Mouse (Mus musculus) heart, embryonic 16.5 days (tissue): ENCODE results near the gene Wfdc18. TPM values are rescaled to one million over a fixed set of nuclear protein-coding genes. Genes with fewer than 3 reads are reported as not detected.

Experiments used
- ATAC-seq: fragments of 200-750 bp; cut with Nextera tagmentation; replicated peaks from 2 replicates; pipeline ENCODE4 v1.8.0; 2017; ENCODE audit warnings: moderate number of reproducible peaks; ENCODE audit not compliant: insufficient read depth, low FRiP score; ENCODE audit errors: extremely low read depth
- H3K27ac ChIP-seq: fragments of 300-500 bp; sonication (generic); 2 replicates; pipeline ENCODE4 v1.5.1; 2014; ENCODE audit warnings: mild to moderate bottlenecking, low read length, control low read depth, moderate library complexity
- H3K27me3 ChIP-seq: fragments of 300-500 bp; sonication (generic); 2 replicates; pipeline ENCODE4 v1.6.1; 2014; ENCODE audit warnings: low read length, mixed read lengths; ENCODE audit not compliant: control insufficient read depth, insufficient read depth
- H3K36me3 ChIP-seq: fragments of 300-500 bp; sonication (generic); 2 replicates; pipeline ENCODE4 v1.6.1; 2014; ENCODE audit not compliant: control insufficient read depth, insufficient read depth
- H3K4me1 ChIP-seq: fragments of 300-500 bp; sonication (generic); 2 replicates; pipeline ENCODE4 v1.6.1; 2014; ENCODE audit warnings: low read length, mixed read lengths; ENCODE audit not compliant: control insufficient read depth, insufficient read depth
- H3K4me2 ChIP-seq: fragments of 300-500 bp; sonication (generic); 2 replicates; pipeline ENCODE4 v1.6.1; 2014; ENCODE audit warnings: low read depth, mild to moderate bottlenecking, control low read depth, low read length
- H3K4me3 ChIP-seq: fragments of 300-500 bp; sonication (generic); 2 replicates; pipeline ENCODE4 v1.5.1; 2014; ENCODE audit warnings: mild to moderate bottlenecking, control low read depth, low read length
- H3K9ac ChIP-seq: fragments of 300-500 bp; sonication (generic); 2 replicates; pipeline ENCODE4 v1.6.1; 2014; ENCODE audit warnings: low read length, control low read depth
- H3K9me3 ChIP-seq: fragments of 300-500 bp; sonication (generic); replicated peaks from 2 replicates; pipeline ENCODE4 v1.6.1; 2016; ENCODE audit warnings: low read length; ENCODE audit not compliant: control insufficient read depth
- WGBS: fragments of 180-500 bp; shearing (Covaris S2); extraction: QIAGEN DNeasy Blood & Tissue Kit; methylation state at CpG from one replicate; pipeline ENCODE4 v1.1.7; 2014; 5-methylcytosine and 5-hydroxymethylcytosine counted together
- polyA plus RNA-seq: library from polyadenylated mRNA; unstranded; fragments of >200 nt; fragmentation: Nextera tagmentation; extraction: Ambion mirVana; gene quantifications from 2 replicates; pipeline ENCODE4 v1.2.1, GENCODE M21; 2015

The Wfdc18 gene
- polyA plus RNA-seq, 1 experiment from 2014 or later: 7.0 TPM

DNA sequence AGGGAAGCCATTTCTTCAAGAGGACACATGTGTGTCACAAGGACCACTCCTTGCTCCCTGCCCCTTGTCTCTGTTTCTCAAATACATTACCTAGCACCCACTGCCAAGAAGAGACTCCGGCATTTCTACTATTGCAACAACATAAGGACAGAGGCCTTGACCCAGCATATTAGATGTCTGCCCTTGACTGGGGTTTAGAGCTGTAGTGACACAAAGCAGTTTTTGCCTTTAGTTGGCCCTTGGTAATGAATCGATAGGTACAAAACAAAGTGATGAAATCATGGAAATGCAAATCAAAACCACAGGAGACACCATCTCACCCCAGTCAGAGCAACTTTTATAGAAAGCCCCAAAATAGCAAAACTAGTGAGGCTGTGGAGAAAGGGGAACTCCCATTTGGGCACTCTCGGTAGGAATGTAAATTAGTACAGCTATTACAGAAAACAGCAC, 28.3 kb downstream of the Wfdc18 start:
- H3K9ac ChIP-seq: no peak overlapping the region
- 77% methylated on average over 3 of the region's 3 CpGs for WGBS
- no peak for ATAC-seq
- no peaks in the 10 kb centered on the region for H3K36me3 ChIP-seq
- H3K27ac ChIP-seq: no peak overlapping the region
- H3K4me3 ChIP-seq: no peak overlapping the region
- H3K27me3 ChIP-seq: peaks cover 6% of the 10 kb centered on the region
- H3K9me3 ChIP-seq: no peaks in the 10 kb centered on the region
- H3K4me1 ChIP-seq: no peaks in the 10 kb centered on the region
- no peak overlapping the region for H3K4me2 ChIP-seq

DNA sequence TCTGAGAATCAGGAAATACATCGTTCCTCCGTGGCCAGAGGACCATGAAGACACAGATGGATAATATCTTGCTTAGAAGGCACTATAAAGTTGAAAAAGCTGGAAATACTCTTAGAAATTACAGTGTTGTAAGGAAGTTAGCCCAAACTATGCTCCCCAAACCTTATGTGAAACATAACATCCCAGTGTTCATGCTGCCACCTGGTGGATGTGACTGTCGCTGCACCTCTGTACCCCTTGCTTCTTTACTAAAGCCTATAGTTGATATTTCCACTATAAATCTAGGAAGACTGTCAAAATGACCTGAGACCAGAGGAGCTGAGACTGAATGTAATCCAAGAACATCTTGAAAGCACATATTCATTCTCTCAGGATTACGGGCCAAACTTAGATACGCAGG, 30.4 kb downstream of the Wfdc18 start:
- Histone ChIP-seq H3K27ac (no peak overlapping the region), H3K4me2 (no peak overlapping the region), H3K27me3 (peaks cover 11% of the 10 kb centered on the region), H3K4me1 (no peaks in the 10 kb centered on the region), H3K4me3 (no peak overlapping the region), H3K9ac (no peak overlapping the region), H3K9me3 (no peaks in the 10 kb centered on the region), H3K36me3 (no peaks in the 10 kb centered on the region)
- WGBS: 15% methylated on average over 5 of the region's 5 CpGs
- ATAC-seq: no peak

DNA sequence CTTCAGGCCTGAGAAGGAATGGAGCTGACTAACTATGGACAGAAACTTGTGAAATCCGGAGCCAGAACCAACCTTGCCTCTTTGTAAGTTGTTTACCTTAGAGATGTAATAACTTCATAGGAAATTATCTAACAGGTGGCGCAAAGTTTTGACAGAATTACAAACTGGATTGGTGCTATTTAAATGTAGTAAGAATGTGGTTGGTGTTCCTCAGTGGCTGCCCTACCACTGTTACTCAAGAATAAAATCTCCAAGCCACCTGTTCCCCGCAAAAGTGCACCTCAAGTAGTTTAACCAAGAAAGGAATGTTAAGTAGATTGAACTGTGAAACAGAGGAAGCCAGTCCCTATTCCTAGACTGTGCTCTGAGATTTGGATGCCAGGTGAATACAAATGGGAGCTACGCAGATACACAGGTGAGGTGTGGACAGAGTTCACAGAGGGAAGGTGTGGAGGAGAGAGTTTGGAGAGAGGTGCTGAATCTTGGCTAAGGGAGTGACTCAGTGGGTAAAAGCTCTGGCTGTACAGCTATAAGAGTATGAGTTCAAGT, 31.7 kb downstream of the Wfdc18 start:
- no peaks in the 10 kb centered on the region for H3K9me3 ChIP-seq
- H3K36me3 ChIP-seq: no peaks in the 10 kb centered on the region
- WGBS: 74% methylated on average over 4 of the region's 4 CpGs
- H3K4me1 ChIP-seq: no peaks in the 10 kb centered on the region
- no peak overlapping the region for H3K27ac ChIP-seq
- no peak for ATAC-seq
- no peak overlapping the region for H3K4me3 ChIP-seq
- H3K27me3 ChIP-seq: peaks cover 11% of the 10 kb centered on the region
- H3K4me2 ChIP-seq: no peak overlapping the region
- H3K9ac ChIP-seq: no peak overlapping the region

DNA sequence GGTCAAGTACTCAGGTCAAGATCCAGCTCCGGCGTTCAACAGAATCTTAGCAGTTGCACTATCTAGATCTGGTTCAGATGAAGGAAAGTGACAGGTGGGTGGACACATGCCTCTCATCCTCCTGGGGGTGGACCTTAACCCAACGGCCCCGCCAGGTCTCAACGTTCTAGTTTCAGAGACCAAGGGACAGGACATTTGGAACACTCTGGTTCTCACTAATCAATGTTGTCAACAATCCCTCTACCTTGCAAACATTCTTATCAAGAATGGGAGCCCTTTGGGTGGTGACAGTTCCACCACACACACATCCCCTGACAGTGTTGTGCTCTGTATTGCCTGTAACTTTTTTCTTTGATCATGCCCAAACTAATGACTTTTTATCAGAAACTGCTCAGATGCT, 33.0 kb downstream of the Wfdc18 start:
- Histone ChIP-seq H3K4me1 (no peaks in the 10 kb centered on the region), H3K27me3 (peaks cover 16% of the 10 kb centered on the region), H3K4me2 (no peak overlapping the region), H3K9ac (no peak overlapping the region), H3K9me3 (no peaks in the 10 kb centered on the region), H3K36me3 (no peaks in the 10 kb centered on the region), H3K27ac (no peak overlapping the region), H3K4me3 (no peak overlapping the region)
- WGBS: 61% methylated on average over 5 of the region's 5 CpGs
- ATAC-seq: no peak

GRCm38 (mm10) chr11:83742731-83743355, 34.0 kb downstream of the Wfdc18 start:
- Histone ChIP-seq H3K9me3 (no peaks in the 10 kb centered on the region), H3K27me3 (peaks cover 19% of the 10 kb centered on the region), H3K4me1 (no peaks in the 10 kb centered on the region), H3K9ac (no peak overlapping the region), H3K4me2 (no peak overlapping the region), H3K4me3 (no peak overlapping the region), H3K27ac (no peak overlapping the region), H3K36me3 (no peaks in the 10 kb centered on the region)
- ATAC-seq: no peak
- 66% methylated on average over 9 of the region's 9 CpGs for WGBS

- no peak overlapping the region for H3K27ac ChIP-seq
- WGBS: 71% methylated on average over 3 of the region's 3 CpGs
- H3K36me3 ChIP-seq: no peaks in the 10 kb centered on the region
- H3K9ac ChIP-seq: no peak overlapping the region
- no peak overlapping the region for H3K4me3 ChIP-seq
- no peaks in the 10 kb centered on the region for H3K9me3 ChIP-seq
- no peak overlapping the region for H3K4me2 ChIP-seq
- H3K4me1 ChIP-seq: no peaks in the 10 kb centered on the region
- H3K27me3 ChIP-seq: peaks cover 23% of the 10 kb centered on the region
- ATAC-seq: no peak
These were observed 34.7 kb downstream of the Wfdc18 start for GRCm38 (mm10) chr11:83743525-83743924.

GRCm38 (mm10) chr11:83746152-83746551, 37.3 kb downstream of the Wfdc18 start:
- no peak overlapping the region for H3K4me2 ChIP-seq
- WGBS: 50% methylated on average over 4 of the region's 4 CpGs
- no peaks in the 10 kb centered on the region for H3K9me3 ChIP-seq
- peaks cover 27% of the 10 kb centered on the region for H3K27me3 ChIP-seq
- H3K36me3 ChIP-seq: no peaks in the 10 kb centered on the region
- H3K27ac ChIP-seq: no peak overlapping the region
- no peak overlapping the region for H3K9ac ChIP-seq
- no peak for ATAC-seq
- no peaks in the 10 kb centered on the region for H3K4me1 ChIP-seq
- no peak overlapping the region for H3K4me3 ChIP-seq

DNA sequence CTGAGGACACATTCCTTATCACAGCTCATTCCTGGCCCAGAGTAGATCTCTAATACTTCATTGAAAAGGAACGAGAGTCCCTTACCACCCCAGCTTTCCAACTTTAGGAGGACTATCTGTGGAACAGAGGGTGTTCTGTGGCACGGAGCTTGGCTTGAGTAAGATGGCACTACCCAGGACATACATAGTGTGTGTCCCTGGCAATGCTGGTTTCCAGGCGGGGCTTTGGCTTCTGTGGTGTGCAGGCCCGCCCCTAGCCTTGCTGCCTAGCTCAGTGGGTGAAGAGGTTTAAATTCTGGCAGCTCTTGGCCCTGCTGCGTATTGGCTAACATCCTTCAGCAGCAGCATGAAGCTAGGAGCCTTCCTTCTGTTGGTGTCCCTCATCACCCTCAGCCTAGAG, 37.9 kb downstream of the Wfdc18 start, which contains the start of gene Wfdc21:
TSS of gene Wfdc21 (plus strand) at position 260 of the 400 bp plus-strand sequence.
- 52% methylated on average over 5 of the region's 5 CpGs for WGBS
- H3K9ac ChIP-seq: no peak within 1 kb of the TSS
- H3K36me3 ChIP-seq: no peaks in the 10 kb centered on the region
- ATAC-seq: no peak
- H3K27ac ChIP-seq: no peak within 1 kb of the TSS
- H3K4me1 ChIP-seq: no peaks in the 10 kb centered on the region
- no peak within 1 kb of the TSS for H3K4me2 ChIP-seq
- H3K9me3 ChIP-seq: no peaks in the 10 kb centered on the region
- H3K27me3 ChIP-seq: peaks cover 29% of the 10 kb centered on the region
- H3K4me3 ChIP-seq: no peak within 1 kb of the TSS

DNA sequence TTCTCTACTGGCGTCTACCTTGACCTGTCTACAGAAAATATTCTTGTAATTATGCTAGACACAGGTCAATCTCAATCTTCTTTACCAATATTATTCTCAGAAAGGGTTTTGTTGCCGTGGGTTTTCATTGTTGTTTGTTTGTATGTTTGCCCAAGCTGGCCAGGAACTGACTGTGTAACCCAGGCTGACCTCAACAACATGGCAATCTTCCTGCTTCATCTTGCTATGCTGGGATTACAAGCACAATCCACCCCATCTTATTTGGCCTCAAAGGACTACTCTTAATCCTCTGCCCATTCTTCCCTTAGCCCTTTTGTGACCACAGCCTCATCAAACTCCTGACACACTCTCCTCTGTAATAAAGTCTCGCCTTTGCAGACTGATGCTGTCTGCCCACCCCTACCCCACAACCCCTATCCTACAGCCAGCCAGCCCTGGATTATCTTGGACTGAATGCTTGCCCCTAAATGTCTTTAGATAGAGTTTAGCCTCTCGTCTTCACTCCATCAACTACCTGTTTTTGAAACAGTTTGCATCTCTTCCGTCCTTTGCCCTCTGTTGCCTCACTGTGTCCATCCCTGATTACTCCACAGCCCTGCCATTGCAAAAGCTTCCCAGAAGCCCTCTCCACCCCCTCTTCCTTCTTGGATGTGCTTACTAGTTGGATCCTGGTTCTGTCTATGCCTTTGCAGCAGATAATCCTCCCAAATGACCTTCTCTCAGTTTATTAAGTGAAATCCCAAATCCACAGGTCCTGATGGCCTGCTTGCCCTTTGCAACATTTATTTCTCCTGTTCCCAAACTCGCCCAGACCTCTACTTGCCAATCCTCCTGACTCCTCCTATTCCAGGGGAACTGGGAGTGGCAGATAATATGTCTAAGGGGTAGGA, 38.8 kb downstream of the Wfdc18 start:
- peaks cover 30% of the 10 kb centered on the region for H3K27me3 ChIP-seq
- H3K36me3 ChIP-seq: no peaks in the 10 kb centered on the region
- no peaks in the 10 kb centered on the region for H3K4me1 ChIP-seq
- no peak for ATAC-seq
- H3K4me2 ChIP-seq: no peak overlapping the region
- H3K27ac ChIP-seq: no peak overlapping the region
- H3K4me3 ChIP-seq: no peak overlapping the region
- WGBS: 60% methylated on average over 6 of the region's 6 CpGs
- no peaks in the 10 kb centered on the region; the same call in 1 of the 2 replicates for H3K9me3 ChIP-seq
- H3K9ac ChIP-seq: no peak overlapping the region
